In genomic region chr9:40877881-40878235, GRCm38 (mm10) we compare ENCODE assay signal across 8 mouse cellular contexts. TPM values are rescaled to one million over a fixed set of nuclear protein-coding genes. Genes with fewer than 3 reads are reported as not detected.
DNase-seq lines count a peak whose midpoint lies in the region; ATAC-seq and TF ChIP-seq lines count a peak whose summit lies in the region.
"Had no signal": no experiment of that assay in that cellular context is flagged by ENCODE, and none has a peak within 500 bp of the region (broad histone marks: within the 10 kb centered on the region; RNA-seq: fewer than 3 reads in every experiment).

No protein-coding gene starts in this region.

- no peak overlapping the region for H3K27ac ChIP-seq in lung, postnatal 0 days (ENCODE audit: low read length)
- H3K27ac ChIP-seq in forebrain, embryonic 12.5 days, result no peak overlapping the region
- H3K27ac ChIP-seq in liver, embryonic 12.5 days, result no peak overlapping the region

- TF ChIP-seq EP300 in lung, postnatal 0 days (IDR thresholded peaks at IDR 0.05), result no peak

- no peaks in the 10 kb centered on the region for H3K9me3 ChIP-seq in lung, postnatal 0 days (ENCODE audit: low read length)
- H3K9me3 ChIP-seq in forebrain, embryonic 12.5 days, result no peaks in the 10 kb centered on the region
- H3K9me3 ChIP-seq in liver, embryonic 12.5 days (replicated peaks), result no peaks in the 10 kb centered on the region

- peak overlapping the region; percentile 32 for H3K4me3 ChIP-seq in lung, postnatal 0 days (ENCODE audit: low read depth, low read length)
- H3K4me3 ChIP-seq in forebrain, embryonic 12.5 days (replicated peaks), result peak overlapping the region; percentile 13
- H3K4me3 ChIP-seq in liver, embryonic 12.5 days, result peak overlapping the region; percentile 21; the same call in 1 of the 2 replicates

- DNase-seq in lung, postnatal 0 days (ENCODE audit: low spot score), result no peak
- no peak for DNase-seq in lung, postnatal 36 days
- peak; percentile 44 for DNase-seq in testis, postnatal 10 days (ENCODE audit: low spot score)
- no peak for DNase-seq in Muller cell, postnatal 12 days (ENCODE audit: inconsistent ontology term)
- DNase-seq in lung, postnatal 14 days, result no peak

- H3K9ac ChIP-seq in lung, postnatal 0 days (replicated peaks; ENCODE audit: low read depth), result no peak overlapping the region
- H3K9ac ChIP-seq in forebrain, embryonic 12.5 days, result no peak overlapping the region
- no peak overlapping the region for H3K9ac ChIP-seq in liver, embryonic 12.5 days

- H3K4me2 ChIP-seq in lung, postnatal 0 days (replicated peaks; ENCODE audit: low read depth, low read length), result peak overlapping the region; percentile 41
- peak overlapping the region; percentile 39 for H3K4me2 ChIP-seq in forebrain, embryonic 12.5 days
- peak overlapping the region; percentile 40 for H3K4me2 ChIP-seq in liver, embryonic 12.5 days

- H3K36me3 ChIP-seq in lung, postnatal 0 days (ENCODE audit: insufficient read depth, low read length), result no peaks in the 10 kb centered on the region
- no peaks in the 10 kb centered on the region for H3K36me3 ChIP-seq in forebrain, embryonic 12.5 days (replicated peaks)
- H3K36me3 ChIP-seq in liver, embryonic 12.5 days, result no peaks in the 10 kb centered on the region

- H3K27me3 ChIP-seq in lung, postnatal 0 days (replicated peaks; ENCODE audit: insufficient read depth, low read length), result peaks cover 78% of the 10 kb centered on the region
- peaks cover 100% of the 10 kb centered on the region for H3K27me3 ChIP-seq in forebrain, embryonic 12.5 days
- H3K27me3 ChIP-seq in liver, embryonic 12.5 days (replicated peaks), result peaks cover 96% of the 10 kb centered on the region

- H3K4me1 ChIP-seq in lung, postnatal 0 days (ENCODE audit: insufficient read depth, low read depth, low read length), result no peaks in the 10 kb centered on the region
- H3K4me1 ChIP-seq in forebrain, embryonic 12.5 days, result peaks cover 17% of the 10 kb centered on the region
- H3K4me1 ChIP-seq in liver, embryonic 12.5 days, result peaks cover 4% of the 10 kb centered on the region; the same call in 1 of the 2 replicates

- WGBS in lung, postnatal 0 days, result under 1% methylated on average over 24 of the region's 29 CpGs
- 0% methylated on average over 29 of the region's 29 CpGs for WGBS in forebrain, embryonic 12.5 days
- WGBS in liver, embryonic 12.5 days (ENCODE audit: insufficient replicate concordance), result 2% methylated on average over 29 of the region's 29 CpGs

- TF ChIP-seq CTCF in lung, postnatal 0 days (IDR thresholded peaks at IDR 0.05), result no peak

- no peak for ATAC-seq in lung, postnatal 0 days
- no peak for ATAC-seq in forebrain, embryonic 12.5 days (ENCODE audit: low FRiP score)
- ATAC-seq in liver, embryonic 12.5 days, result no peak
- ATAC-seq: activated CD4-positive, CD25-positive, alpha-beta regulatory T cell, adult 4 months had no signal

RNA-seq across cellular contexts. Expression of gene Bsx, which starts 3.9 kb away (rescaled TPM):
- not detected in 2 replicates for polyA plus RNA-seq in lung, postnatal 0 days (2015; fragmentation: Nextera tagmentation; extraction: Ambion mirVana)
- polyA plus RNA-seq in forebrain, embryonic 12.5 days (2016; fragmentation: Nextera tagmentation; extraction: Ambion mirVana), result 1.4 and 2.4 TPM in 2 replicates
- polyA plus RNA-seq in liver, embryonic 12.5 days (2016; fragmentation: Nextera tagmentation; extraction: Ambion mirVana), result not detected in 2 replicates
- polyA plus RNA-seq: activated CD4-positive, CD25-positive, alpha-beta regulatory T cell, adult 4 months had no signal
